Mouse (Mus musculus): ENCODE measurements around the gene Fgf14. TPM values are rescaled to one million over a fixed set of nuclear protein-coding genes. Genes with fewer than 3 reads are reported as not detected.
"Not testable (repeated sequence)": the region's sequence is repeated elsewhere in the genome, so short reads cannot be mapped to it uniquely, and the experiment has no call there.

Fgf14 gene
- total RNA-seq (2015) (not detected in 2 replicates), total RNA-seq (2017) (not detected in 2 replicates)

GRCm38 (mm10) chr14:124676506-124677177, at the start of gene Fgf14:
Gene Fgf14 (minus strand): TSS chr14:124677127.
- no peak for ATAC-seq (ENCODE audit: poor library complexity, severe bottlenecking)

GRCm38 (mm10) chr14:124677379-124677778, 452 bp upstream of the Fgf14 start:
- ATAC-seq (ENCODE audit: poor library complexity, severe bottlenecking), result no peak

- no peak for ATAC-seq (ENCODE audit: poor library complexity, severe bottlenecking)
Observed at GRCm38 (mm10) chr14:124675654-124676505, 1.0 kb downstream of the Fgf14 start.

GRCm38 (mm10) chr14:124675142-124675653, 1.7 kb downstream of the Fgf14 start:
- ATAC-seq (ENCODE audit: poor library complexity, severe bottlenecking), result no peak

- no peak for ATAC-seq (ENCODE audit: poor library complexity, severe bottlenecking)
Observed at GRCm38 (mm10) chr14:124674536-124675141, 2.3 kb downstream of the Fgf14 start.

- no peak for ATAC-seq (ENCODE audit: poor library complexity, severe bottlenecking)
Observed at GRCm38 (mm10) chr14:124669739-124670138, 7.2 kb downstream of the Fgf14 start.

- ATAC-seq (ENCODE audit: poor library complexity, severe bottlenecking), result no peak
Observed at GRCm38 (mm10) chr14:124642822-124643221, 34.1 kb downstream of the Fgf14 start.

- no peak for ATAC-seq (ENCODE audit: poor library complexity, severe bottlenecking)
Observed at GRCm38 (mm10) chr14:124634881-124635280, 42.0 kb downstream of the Fgf14 start.

GRCm38 (mm10) chr14:124613473-124613872, 63.5 kb downstream of the Fgf14 start:
- ATAC-seq (ENCODE audit: poor library complexity, severe bottlenecking), result no peak

- ATAC-seq (ENCODE audit: poor library complexity, severe bottlenecking), result no peak
Observed at GRCm38 (mm10) chr14:124606036-124606711, 70.8 kb downstream of the Fgf14 start.

GRCm38 (mm10) chr14:124605031-124605743, 71.7 kb downstream of the Fgf14 start:
- ATAC-seq (ENCODE audit: poor library complexity, severe bottlenecking), result no peak

- ATAC-seq (ENCODE audit: poor library complexity, severe bottlenecking), result no peak
Observed at GRCm38 (mm10) chr14:124576571-124576970, 100.4 kb downstream of the Fgf14 start.

- ATAC-seq (ENCODE audit: poor library complexity, severe bottlenecking), result no peak
Observed at GRCm38 (mm10) chr14:124575130-124575885, 101.6 kb downstream of the Fgf14 start.

GRCm38 (mm10) chr14:124566445-124566844, 110.5 kb downstream of the Fgf14 start:
- ATAC-seq (ENCODE audit: poor library complexity, severe bottlenecking), result no peak

GRCm38 (mm10) chr14:124561544-124561943, 115.4 kb downstream of the Fgf14 start:
- ATAC-seq (ENCODE audit: poor library complexity, severe bottlenecking), result no peak

GRCm38 (mm10) chr14:124536106-124536505, 140.8 kb downstream of the Fgf14 start:
- ATAC-seq (ENCODE audit: poor library complexity, severe bottlenecking), result no peak

- ATAC-seq (ENCODE audit: poor library complexity, severe bottlenecking), result not testable (repeated sequence)
Observed at GRCm38 (mm10) chr14:124535376-124535775, 141.6 kb downstream of the Fgf14 start.

GRCm38 (mm10) chr14:124532051-124532450, 144.9 kb downstream of the Fgf14 start:
- ATAC-seq (ENCODE audit: poor library complexity, severe bottlenecking), result no peak

GRCm38 (mm10) chr14:124512009-124512408, 164.9 kb downstream of the Fgf14 start:
- no peak for ATAC-seq (ENCODE audit: poor library complexity, severe bottlenecking)
